Mouse (Mus musculus): ENCODE results near the gene Ccdc106. TPM values are rescaled to one million over a fixed set of nuclear protein-coding genes. Genes with fewer than 3 reads are reported as not detected.

Ccdc106 gene
- total RNA-seq, 2 experiments from 2014 or later: not detected

DNA sequence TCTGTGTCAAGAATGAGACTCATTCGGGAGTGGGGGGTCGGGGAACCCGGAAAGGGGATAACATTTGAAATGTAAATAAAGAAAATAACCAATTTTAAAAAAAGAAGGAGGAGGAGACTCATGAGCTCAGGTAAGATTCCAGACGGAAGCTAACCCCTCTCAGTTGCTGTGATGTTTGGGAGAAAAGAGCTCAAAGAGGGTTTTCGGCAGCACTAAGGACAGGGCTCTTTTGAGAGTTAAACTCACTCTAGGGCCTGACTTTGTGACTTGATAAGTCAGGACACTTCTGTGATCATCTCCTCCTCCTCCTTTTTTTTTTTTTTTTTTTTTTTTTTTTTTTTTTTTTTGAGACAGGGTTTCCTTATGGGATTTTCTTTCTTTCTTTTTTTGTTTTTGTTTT is 18.6 kb downstream of the Ccdc106 start:
- no peak for ATAC-seq (replicated peaks; ENCODE audit: low FRiP score, poor library complexity, severe bottlenecking)

GRCm38 (mm10) chr7:5044981-5045380 is 24.6 kb downstream of the Ccdc106 start:
- no peak for ATAC-seq (replicated peaks; ENCODE audit: low FRiP score, poor library complexity, severe bottlenecking)

DNA sequence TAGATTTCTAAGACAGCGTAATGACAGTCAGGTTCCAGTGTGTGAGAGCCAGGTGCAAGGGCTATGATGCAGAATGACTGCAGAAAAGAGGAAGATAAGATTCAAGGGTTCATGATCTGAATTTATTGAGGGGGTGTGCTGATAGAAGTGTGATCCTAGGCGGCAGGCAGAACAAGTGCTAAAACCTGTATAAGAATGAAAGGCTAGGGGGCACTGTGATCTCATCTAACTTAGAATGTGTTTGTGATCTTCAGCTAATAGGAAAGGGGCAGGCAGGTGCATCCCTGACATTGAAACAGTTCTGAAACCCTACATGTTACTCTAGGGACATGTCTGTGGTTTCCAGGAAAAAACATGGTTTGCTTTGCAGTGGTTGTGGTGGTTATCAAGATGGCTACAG is 25.8 kb downstream of the Ccdc106 start:
- no peak for ATAC-seq (replicated peaks; ENCODE audit: low FRiP score, poor library complexity, severe bottlenecking)

DNA sequence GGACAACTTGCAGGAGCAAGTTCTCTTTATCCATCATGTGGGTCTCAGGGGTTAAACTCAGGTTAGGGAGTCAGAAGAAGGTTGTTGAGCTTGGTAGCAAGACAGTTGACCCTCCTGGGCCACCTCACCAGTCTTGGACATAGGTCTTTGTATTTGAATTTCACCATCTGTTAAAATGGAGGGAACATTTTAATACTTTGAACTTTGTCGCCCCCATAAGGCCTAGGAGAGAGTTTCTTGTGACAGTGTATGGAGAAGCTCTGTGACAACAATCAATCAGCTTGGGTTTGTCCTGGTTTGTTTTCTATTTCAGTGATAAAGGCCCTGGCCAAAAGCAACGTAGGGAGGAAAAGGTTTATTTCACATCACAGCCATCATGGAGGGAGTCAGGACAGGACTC is 27.0 kb downstream of the Ccdc106 start:
- ATAC-seq (replicated peaks; ENCODE audit: low FRiP score, poor library complexity, severe bottlenecking): peak; percentile 59

- ATAC-seq (replicated peaks; ENCODE audit: low FRiP score, poor library complexity, severe bottlenecking): no peak
These were observed 31.1 kb downstream of the Ccdc106 start, which contains the start of gene Zfp580 for GRCm38 (mm10) chr7:5051193-5052192. TSS of gene Zfp580 (plus strand) at chr7:5051538.

GRCm38 (mm10) chr7:5052438-5052837 is 32.1 kb downstream of the Ccdc106 start:
- no peak for ATAC-seq (replicated peaks; ENCODE audit: low FRiP score, poor library complexity, severe bottlenecking)

- ATAC-seq (replicated peaks; ENCODE audit: low FRiP score, poor library complexity, severe bottlenecking): no peak
These were observed 32.6 kb downstream of the Ccdc106 start for GRCm38 (mm10) chr7:5052931-5053343.

GRCm38 (mm10) chr7:5053456-5054179 is 33.3 kb downstream of the Ccdc106 start:
- ATAC-seq (replicated peaks; ENCODE audit: low FRiP score, poor library complexity, severe bottlenecking): no peak

DNA sequence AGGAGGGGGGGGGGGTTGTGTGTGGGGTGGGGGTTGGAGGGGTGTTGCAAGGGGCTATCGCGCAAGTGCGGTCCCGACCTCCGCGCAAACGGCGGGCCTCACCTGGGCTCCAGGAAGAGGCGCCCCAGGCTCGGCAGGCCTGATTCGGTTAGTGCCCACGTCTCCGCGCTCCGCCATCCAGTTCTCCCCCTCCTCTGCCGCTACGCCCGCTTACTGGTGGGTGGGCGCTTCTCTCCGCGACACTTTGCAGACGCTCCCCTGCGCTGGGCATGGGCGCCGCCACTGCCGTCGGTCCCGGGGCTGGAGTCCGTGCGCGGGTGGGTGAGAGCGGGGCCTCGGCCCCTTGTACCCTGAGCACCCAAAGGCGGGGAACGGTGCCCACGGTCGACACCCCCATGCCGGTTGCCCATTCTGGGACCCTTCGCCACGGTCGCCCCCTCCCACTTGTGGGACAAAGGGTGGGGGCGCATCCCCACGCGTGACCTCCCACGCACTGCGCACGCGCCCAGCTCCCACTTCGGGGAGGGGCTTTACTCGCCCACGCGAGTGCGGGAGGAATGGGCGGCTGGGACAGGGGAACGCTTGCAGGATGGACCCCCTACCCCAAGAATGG is 36.4 kb downstream of the Ccdc106 start:
- no peak for ATAC-seq (replicated peaks; ENCODE audit: low FRiP score, poor library complexity, severe bottlenecking)

- ATAC-seq (replicated peaks; ENCODE audit: low FRiP score, poor library complexity, severe bottlenecking): no peak
These were observed 37.0 kb downstream of the Ccdc106 start for GRCm38 (mm10) chr7:5057381-5057780.

DNA sequence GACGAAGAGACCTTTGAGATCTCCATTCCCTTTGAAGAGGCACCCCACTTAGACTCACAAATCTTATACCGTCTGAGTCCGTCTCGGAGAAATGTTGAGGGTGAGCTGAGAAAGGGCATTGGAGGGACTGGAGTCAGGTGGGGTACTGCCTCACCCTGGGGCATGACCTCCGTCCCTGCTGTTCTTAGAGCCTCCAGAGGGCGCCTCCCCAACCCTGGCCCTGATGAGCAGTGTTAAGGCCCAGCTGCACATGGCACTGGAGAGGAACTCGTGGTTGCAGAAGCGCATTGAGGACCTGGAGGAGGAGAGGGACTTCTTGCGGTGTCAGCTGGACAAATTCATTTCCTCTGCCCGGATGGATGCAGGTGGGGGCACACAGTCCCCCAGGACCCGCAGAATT is 37.5 kb downstream of the Ccdc106 start:
- no peak for ATAC-seq (replicated peaks; ENCODE audit: low FRiP score, poor library complexity, severe bottlenecking)

- ATAC-seq (replicated peaks; ENCODE audit: low FRiP score, poor library complexity, severe bottlenecking): no peak
These were observed 38.3 kb downstream of the Ccdc106 start for GRCm38 (mm10) chr7:5058631-5059030.

DNA sequence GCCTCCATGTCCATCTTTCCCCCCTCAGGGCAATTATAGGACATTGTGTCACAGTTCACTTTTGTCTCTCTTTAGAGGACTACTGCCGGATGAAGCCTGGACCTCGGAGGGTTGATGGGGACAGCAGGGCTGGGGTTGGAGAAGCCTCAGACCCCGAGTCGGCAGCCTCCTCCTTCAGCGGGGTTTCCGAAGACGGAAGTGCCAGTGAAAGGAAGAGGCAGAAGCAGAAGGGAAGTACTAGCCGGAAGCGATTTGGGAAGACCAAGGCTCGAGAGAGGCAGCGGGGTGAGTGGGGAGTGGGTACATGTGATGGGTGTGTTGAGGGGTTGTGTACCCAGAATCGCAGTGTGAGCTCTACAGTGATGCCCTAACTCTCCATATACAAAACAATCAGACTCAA is 39.1 kb downstream of the Ccdc106 start:
- no peak for ATAC-seq (replicated peaks; ENCODE audit: low FRiP score, poor library complexity, severe bottlenecking)

DNA sequence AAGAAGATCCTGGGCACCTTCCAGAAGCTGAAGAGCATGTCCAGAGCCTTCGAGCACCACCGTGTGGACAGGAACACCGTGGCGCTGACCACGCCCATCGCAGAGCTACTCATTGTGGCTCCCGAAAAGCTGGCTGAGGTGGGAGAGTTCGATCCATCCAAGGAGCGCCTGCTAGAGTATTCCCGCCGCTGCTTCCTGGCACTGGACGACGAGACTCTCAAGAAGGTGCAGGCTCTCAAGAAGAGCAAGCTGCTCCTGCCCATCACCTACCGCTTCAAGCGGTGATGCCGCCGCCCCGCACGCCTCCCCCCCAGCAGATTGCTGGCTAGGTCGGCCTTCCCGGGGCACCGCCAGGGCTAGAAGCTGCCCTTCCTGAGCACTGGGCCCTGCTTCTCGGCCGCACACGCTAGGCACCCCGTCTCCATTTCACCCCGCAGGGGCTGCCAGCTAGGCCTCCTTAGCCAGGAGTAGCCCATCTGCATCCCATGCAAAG is 39.9 kb downstream of the Ccdc106 start:
- peak; percentile 60 for ATAC-seq (replicated peaks; ENCODE audit: low FRiP score, poor library complexity, severe bottlenecking)

GRCm38 (mm10) chr7:5060944-5061773 is 40.8 kb downstream of the Ccdc106 start:
- peak; percentile 80 for ATAC-seq (replicated peaks; ENCODE audit: low FRiP score, poor library complexity, severe bottlenecking)

GRCm38 (mm10) chr7:5061774-5062359 is 41.5 kb downstream of the Ccdc106 start, which contains the start of gene U2af2:
TSS of gene U2af2 (plus strand) at chr7:5062143.
- peak; percentile 67 for ATAC-seq (replicated peaks; ENCODE audit: low FRiP score, poor library complexity, severe bottlenecking)

DNA sequence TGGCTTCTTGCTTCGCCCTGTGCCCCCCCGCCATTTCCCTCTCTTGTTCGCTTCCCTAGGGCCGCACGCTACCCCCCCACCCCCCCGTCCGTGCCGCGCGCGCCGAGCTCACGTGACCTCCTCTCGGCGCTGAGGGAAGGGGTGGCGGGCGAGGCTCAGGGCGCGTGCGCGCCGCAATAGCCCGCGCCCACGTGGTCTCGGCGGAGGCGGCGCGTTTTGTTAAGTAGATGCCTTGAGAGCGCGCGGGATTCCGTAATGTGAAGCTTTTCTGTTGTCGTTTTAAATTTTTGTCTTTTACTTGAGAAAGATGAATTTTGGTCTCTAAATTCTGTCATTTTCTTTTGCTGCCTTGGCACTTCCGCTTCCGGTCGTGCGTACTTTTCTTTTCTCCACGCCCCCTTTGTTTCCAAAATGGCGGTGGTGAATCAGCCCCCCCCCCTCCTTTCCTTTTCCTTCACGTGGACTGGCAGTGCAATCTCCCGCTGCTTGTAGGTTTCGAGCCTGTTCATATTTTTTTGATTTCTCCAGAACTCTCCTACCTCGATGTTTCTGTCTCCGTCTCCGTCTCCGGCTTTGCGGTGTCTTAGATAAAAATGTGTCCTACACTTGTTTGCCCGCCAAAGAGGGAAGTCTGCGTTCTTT is 42.1 kb downstream of the Ccdc106 start:
- peak; percentile 13; the same call in 1 of the 2 replicates for ATAC-seq (replicated peaks; ENCODE audit: low FRiP score, poor library complexity, severe bottlenecking)

DNA sequence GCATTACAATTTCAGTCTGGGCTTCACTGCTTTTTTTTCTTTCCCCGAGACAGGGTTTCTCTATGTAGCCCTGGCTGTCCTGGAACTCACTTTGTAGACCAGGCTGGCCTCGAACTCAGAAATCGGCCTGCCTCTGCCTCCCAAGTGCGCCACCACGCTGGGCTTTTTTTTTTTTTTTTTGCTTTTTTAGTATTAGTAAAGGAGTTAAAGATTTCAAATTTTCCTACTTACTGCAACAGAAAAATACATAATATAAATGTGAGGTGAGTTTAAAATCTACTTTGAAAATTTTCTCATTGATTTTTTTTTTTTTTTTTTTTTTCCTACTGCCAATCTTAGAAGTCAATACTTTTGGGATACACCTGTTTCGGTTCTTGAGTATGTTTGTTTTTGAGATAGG is 44.5 kb downstream of the Ccdc106 start:
- no peak for ATAC-seq (replicated peaks; ENCODE audit: low FRiP score, poor library complexity, severe bottlenecking)
